Mouse (Mus musculus): ENCODE results near the gene Bnip3.

The Bnip3 gene

DNA sequence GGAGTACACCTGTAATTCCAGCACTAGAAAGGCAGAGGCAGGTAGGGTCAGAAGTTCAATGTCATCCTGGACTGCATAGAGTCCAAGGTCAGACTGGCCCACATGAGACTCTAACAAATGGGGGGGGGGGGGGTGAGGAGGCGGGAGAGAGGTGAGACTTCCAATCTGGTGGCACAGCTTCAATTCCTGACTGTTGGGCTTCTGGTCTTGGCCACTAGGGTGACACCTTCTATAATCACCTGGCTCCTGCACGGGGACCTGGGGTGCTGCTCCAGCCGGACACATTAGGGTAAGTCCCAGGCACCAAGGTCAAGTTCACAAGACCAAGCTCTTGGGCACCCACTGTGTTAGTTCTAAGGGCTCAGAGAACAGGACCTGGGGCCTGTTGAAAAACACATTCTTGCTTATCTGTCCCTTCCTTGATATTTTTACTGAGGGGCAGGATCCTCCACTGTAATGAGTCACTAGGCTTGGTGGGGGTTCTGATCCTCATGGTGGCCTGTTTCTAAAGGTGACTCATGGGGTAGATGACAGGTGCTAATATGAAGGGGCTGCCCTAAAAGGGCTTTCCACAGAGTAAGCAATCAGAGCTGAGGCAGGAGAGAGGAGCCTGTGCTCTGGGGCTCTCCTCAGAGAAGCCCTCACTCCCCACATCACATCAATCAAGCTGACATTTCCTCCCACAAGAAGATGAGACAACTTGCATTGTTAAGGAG is 67.7 kb downstream of the Bnip3 start:
- DNase-seq: no peak
